Mouse (Mus musculus): ENCODE measurements at regions not wholly inside any gene's neighbourhood (a gene's known extent, or its start where the extent isn't known, plus 50 kb on each side); places are given as distances from the start of the nearest gene placed in this dataset.

GRCm38 (mm10) chr12:80015938-80016337 lies 96.9 kb downstream of the Zfp36l1 start:
- Histone ChIP-seq H3K27me3 (ENCODE audit: control insufficient read depth, insufficient read depth, low read length) (no peaks in the 10 kb centered on the region), H3K79me2 (replicated peaks; ENCODE audit: control insufficient read depth, insufficient read depth, low read length) (no peaks in the 10 kb centered on the region), H3K4me1 (ENCODE audit: control insufficient read depth, insufficient read depth, low read length) (peaks cover 19% of the 10 kb centered on the region), H3K9ac (ENCODE audit: low read depth, low read length) (no peak overlapping the region), H3K4me3 (no peak overlapping the region), H3K36me3 (ENCODE audit: control insufficient read depth, insufficient read depth, low read length) (peaks cover 3% of the 10 kb centered on the region; the same call in 1 of the 2 replicates), H3K27ac (no peak overlapping the region)
- TF ChIP-seq POLR2A (IDR thresholded peaks at IDR 0.05; ENCODE audit: insufficient read depth, low read depth, low read length) = no peak
- TF ChIP-seq EP300 (IDR thresholded peaks at IDR 0.05; ENCODE audit: insufficient read depth, low read depth, low read length) = no peak
- TF ChIP-seq CTCF (IDR thresholded peaks at IDR 0.05) = no peak
- DNase-seq = no peak
- intact Hi-C loops (cut with DNase I) = no loop called here
- 93% methylated on average over 1 of the region's 1 CpGs for WGBS

GRCm38 (mm10) chr12:80014598-80014983 lies 98.2 kb downstream of the Zfp36l1 start:
- H3K27me3 ChIP-seq (ENCODE audit: control insufficient read depth, insufficient read depth, low read length) = no peaks in the 10 kb centered on the region
- whole genome bisulfite sequencing = 48% methylated on average over 7 of the region's 7 CpGs
- peaks cover 3% of the 10 kb centered on the region; the same call in 1 of the 2 replicates for H3K36me3 ChIP-seq (ENCODE audit: control insufficient read depth, insufficient read depth, low read length)
- no peak for TF ChIP-seq CTCF (IDR thresholded peaks at IDR 0.05)
- TF ChIP-seq EP300 (IDR thresholded peaks at IDR 0.05; ENCODE audit: insufficient read depth, low read depth, low read length) = no peak
- TF ChIP-seq POLR2A (IDR thresholded peaks at IDR 0.05; ENCODE audit: insufficient read depth, low read depth, low read length) = no peak
- no peak for DNase-seq
- H3K79me2 ChIP-seq (replicated peaks; ENCODE audit: control insufficient read depth, insufficient read depth, low read length) = no peaks in the 10 kb centered on the region
- H3K4me3 ChIP-seq = peak overlapping the region; percentile 34; the same call in 1 of the 2 replicates
- peak overlapping the region; percentile 32 for H3K9ac ChIP-seq (ENCODE audit: low read depth, low read length)
- peak overlapping the region; percentile 50; the same call in 1 of the 2 replicates for H3K27ac ChIP-seq
- intact Hi-C loops (cut with DNase I) = no loop called here
- H3K4me1 ChIP-seq (ENCODE audit: control insufficient read depth, insufficient read depth, low read length) = peaks cover 19% of the 10 kb centered on the region

- H3K79me2 ChIP-seq (replicated peaks; ENCODE audit: control insufficient read depth, insufficient read depth, low read length) = no peaks in the 10 kb centered on the region
- peak overlapping the region; percentile 50 for H3K27ac ChIP-seq
- no peaks in the 10 kb centered on the region for H3K27me3 ChIP-seq (ENCODE audit: control insufficient read depth, insufficient read depth, low read length)
- peaks cover 19% of the 10 kb centered on the region for H3K4me1 ChIP-seq (ENCODE audit: control insufficient read depth, insufficient read depth, low read length)
- H3K36me3 ChIP-seq (ENCODE audit: control insufficient read depth, insufficient read depth, low read length) = peaks cover 3% of the 10 kb centered on the region; the same call in 1 of the 2 replicates
- DNase-seq = peak; percentile 66 to 70
- TF ChIP-seq POLR2A (IDR thresholded peaks at IDR 0.05; ENCODE audit: insufficient read depth, low read depth, low read length) (no peak), EP300 (IDR thresholded peaks at IDR 0.05; ENCODE audit: insufficient read depth, low read depth, low read length) (no peak), CTCF (IDR thresholded peaks at IDR 0.05) (no peak)
- H3K4me3 ChIP-seq = peak overlapping the region; percentile 34
- peak overlapping the region; percentile 32 for H3K9ac ChIP-seq (ENCODE audit: low read depth, low read length)
- 26% methylated on average over 14 of the region's 14 CpGs for WGBS
- intact Hi-C loops (cut with DNase I) = no loop called here
Measured at GRCm38 (mm10) chr12:80013904-80014597, 98.8 kb downstream of the Zfp36l1 start.

GRCm38 (mm10) chr12:80013577-80013903 lies 99.3 kb downstream of the Zfp36l1 start:
- Histone ChIP-seq H3K9ac (ENCODE audit: low read depth, low read length) (no peak overlapping the region), H3K4me3 (no peak overlapping the region), H3K27me3 (ENCODE audit: control insufficient read depth, insufficient read depth, low read length) (no peaks in the 10 kb centered on the region), H3K4me1 (ENCODE audit: control insufficient read depth, insufficient read depth, low read length) (peaks cover 19% of the 10 kb centered on the region), H3K27ac (no peak overlapping the region; the same call in 1 of the 2 replicates), H3K36me3 (ENCODE audit: control insufficient read depth, insufficient read depth, low read length) (peaks cover 3% of the 10 kb centered on the region; the same call in 1 of the 2 replicates), H3K79me2 (replicated peaks; ENCODE audit: control insufficient read depth, insufficient read depth, low read length) (no peaks in the 10 kb centered on the region)
- WGBS = 69% methylated on average over 6 of the region's 6 CpGs
- intact Hi-C loops (cut with DNase I) = no loop called here
- DNase-seq = no peak
- TF ChIP-seq EP300 (IDR thresholded peaks at IDR 0.05; ENCODE audit: insufficient read depth, low read depth, low read length) = no peak
- TF ChIP-seq POLR2A (IDR thresholded peaks at IDR 0.05; ENCODE audit: insufficient read depth, low read depth, low read length) = no peak
- TF ChIP-seq CTCF (IDR thresholded peaks at IDR 0.05) = no peak

- TF ChIP-seq CTCF (IDR thresholded peaks at IDR 0.05) (no peak), EP300 (IDR thresholded peaks at IDR 0.05; ENCODE audit: insufficient read depth, low read depth, low read length) (no peak), POLR2A (IDR thresholded peaks at IDR 0.05; ENCODE audit: insufficient read depth, low read depth, low read length) (no peak)
- Histone ChIP-seq H3K27ac (peak overlapping the region; percentile 81), H3K4me3 (no peak overlapping the region), H3K9ac (ENCODE audit: low read depth, low read length) (no peak overlapping the region; the same call in 1 of the 2 replicates), H3K4me1 (ENCODE audit: control insufficient read depth, insufficient read depth, low read length) (peaks cover 11% of the 10 kb centered on the region), H3K27me3 (ENCODE audit: control insufficient read depth, insufficient read depth, low read length) (no peaks in the 10 kb centered on the region), H3K79me2 (replicated peaks; ENCODE audit: control insufficient read depth, insufficient read depth, low read length) (no peaks in the 10 kb centered on the region), H3K36me3 (ENCODE audit: control insufficient read depth, insufficient read depth, low read length) (peaks cover 3% of the 10 kb centered on the region; the same call in 1 of the 2 replicates)
- intact Hi-C loops (cut with DNase I) = no loop called here
- DNase-seq = peak in 1 of 2 experiments; percentile 37
- 37% methylated on average over 6 of the region's 6 CpGs for WGBS
Measured at GRCm38 (mm10) chr12:80011916-80012315, 100.9 kb downstream of the Zfp36l1 start.

- Histone ChIP-seq H3K4me3 (no peak overlapping the region), H3K9ac (ENCODE audit: low read depth, low read length) (no peak overlapping the region), H3K27me3 (ENCODE audit: control insufficient read depth, insufficient read depth, low read length) (no peaks in the 10 kb centered on the region), H3K4me1 (ENCODE audit: control insufficient read depth, insufficient read depth, low read length) (peaks cover 11% of the 10 kb centered on the region), H3K79me2 (replicated peaks; ENCODE audit: control insufficient read depth, insufficient read depth, low read length) (no peaks in the 10 kb centered on the region), H3K27ac (no peak overlapping the region; the same call in 1 of the 2 replicates), H3K36me3 (ENCODE audit: control insufficient read depth, insufficient read depth, low read length) (peaks cover 3% of the 10 kb centered on the region; the same call in 1 of the 2 replicates)
- DNase-seq = no peak
- TF ChIP-seq POLR2A (IDR thresholded peaks at IDR 0.05; ENCODE audit: insufficient read depth, low read depth, low read length) (no peak), EP300 (IDR thresholded peaks at IDR 0.05; ENCODE audit: insufficient read depth, low read depth, low read length) (no peak), CTCF (IDR thresholded peaks at IDR 0.05) (no peak)
- intact Hi-C loops (cut with DNase I) = no loop called here
- WGBS = 92% methylated on average over 1 of the region's 1 CpGs
Measured at GRCm38 (mm10) chr12:80010947-80011346, 101.9 kb downstream of the Zfp36l1 start.

All from heart, adult 2 months (tissue).